Mouse (Mus musculus) spleen, adult 10 weeks (tissue): Measurements from ENCODE around the gene Lrch1. TPM values are rescaled to one million over a fixed set of nuclear protein-coding genes. Genes with fewer than 3 reads are reported as not detected.

ENCODE experiments used
- polyA plus RNA-seq: library from polyadenylated mRNA; stranded (reverse); fragments of 350-450 nt; fragmentation: Illumina TruSeq; extraction: RNeasy Lipid Tissue Mini Kit (QIAGEN cat#74804); gene quantifications from one replicate; pipeline ENCODE4 v1.2.3, GENCODE M21; 2015; ENCODE audit warnings: low replicate concordance; ENCODE audit not compliant: insufficient read depth

Lrch1 gene
- 31.4 TPM for polyA plus RNA-seq

DNA sequence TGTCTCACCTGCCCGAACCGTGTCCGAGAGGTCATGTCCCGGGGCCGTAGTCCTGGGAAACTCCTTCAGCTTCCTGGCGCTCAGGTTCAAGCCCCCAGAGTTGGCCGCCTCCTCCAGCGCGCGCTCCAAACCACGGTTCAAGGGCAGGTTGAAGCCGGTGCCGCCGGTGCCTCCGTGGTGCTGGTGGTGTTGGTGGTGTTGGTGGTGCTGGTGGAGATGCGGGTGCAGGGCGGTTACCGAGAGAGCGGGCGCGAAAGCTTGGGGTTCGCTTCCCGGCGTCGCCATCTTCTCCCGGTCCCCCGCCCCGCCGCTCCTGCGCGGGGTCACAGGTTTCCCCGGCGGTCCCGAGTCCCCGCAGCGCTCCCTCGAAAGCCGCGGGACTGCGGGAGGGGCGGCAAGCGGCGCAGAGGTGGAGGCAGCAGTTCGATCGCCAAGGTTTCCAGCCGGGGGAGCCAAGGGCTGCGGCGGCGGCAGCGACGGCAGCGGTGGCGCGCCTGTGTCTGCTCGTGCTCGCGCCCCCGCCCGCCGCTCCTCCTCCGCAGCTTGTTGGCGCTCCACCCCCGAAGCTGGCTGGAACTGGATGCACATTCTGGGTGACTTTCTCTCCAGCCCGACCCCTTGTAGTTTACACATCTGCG, at the start of gene Lrch1:
TSS of gene Lrch1 (minus strand) at position 501 of the 638 bp plus-strand sequence.

DNA sequence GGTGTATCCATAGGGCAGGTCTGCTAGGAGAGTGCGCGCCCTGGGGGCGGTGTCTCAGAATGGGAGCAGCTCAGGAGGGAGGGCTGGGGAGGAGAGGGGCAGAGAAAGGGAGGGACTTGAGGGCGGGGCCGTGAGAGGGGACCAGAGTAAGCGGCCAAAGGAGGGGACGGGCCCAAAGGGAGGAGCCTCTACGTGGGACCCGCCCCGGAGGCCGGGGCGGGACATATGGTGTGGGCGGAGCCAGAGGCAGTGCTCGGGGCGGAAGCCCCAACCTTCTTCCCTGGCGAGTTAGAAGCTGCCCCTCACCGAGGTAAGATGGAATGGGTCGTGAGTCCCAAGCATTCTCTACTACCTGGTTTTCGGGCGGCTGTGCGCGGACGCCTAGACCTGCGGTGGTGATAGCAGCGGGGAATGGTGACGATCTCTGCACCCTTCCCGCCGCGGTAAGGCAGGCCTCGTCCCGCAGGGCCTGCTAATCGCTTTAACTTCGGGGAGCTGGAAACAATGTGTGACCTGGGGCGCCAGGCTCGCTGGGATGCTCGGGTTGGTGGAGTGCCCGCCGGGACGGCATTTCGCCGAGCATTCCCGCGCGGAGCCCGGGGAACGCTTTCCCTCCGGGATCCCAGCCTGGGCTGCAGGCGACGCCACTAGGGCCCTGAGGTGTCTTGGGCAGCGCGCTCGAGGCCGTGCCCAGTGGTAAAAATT, 215.4 kb downstream of the Lrch1 start, which contains the start of gene Esd:
TSS of gene Esd (plus strand) at position 219 of the 705 bp plus-strand sequence.

Other genes starting within 250 kb of the Lrch1 start
- 202 TPM for gene Esd, start 215.6 kb downstream of the Lrch1 start, polyA plus RNA-seq
- gene Rubcnl, start 68.2 kb upstream of the Lrch1 start, polyA plus RNA-seq: 54.0 TPM
- 0.26 TPM for gene Lrrc63, start 183.0 kb upstream of the Lrch1 start, polyA plus RNA-seq
- gene Lcp1, start 183.2 kb upstream of the Lrch1 start, polyA plus RNA-seq: 1,063 TPM